Mouse (Mus musculus) olfactory bulb, adult 2 months (tissue): ENCODE measurements around the gene Chd1l. TPM values are rescaled to one million over a fixed set of nuclear protein-coding genes. Genes with fewer than 3 reads are reported as not detected.

Experiments
- H3K27ac ChIP-seq: fragments of 200-500 bp; 2 replicates; pipeline ENCODE4 v1.5.1; 2012; ENCODE audit warnings: low read depth, low read length; ENCODE audit not compliant: insufficient read depth
- H3K4me1 ChIP-seq: fragments of 200-500 bp; 2 replicates; pipeline ENCODE4 v1.6.1; 2012; ENCODE audit warnings: low read length; ENCODE audit not compliant: control insufficient read depth, insufficient read depth
- H3K4me3 ChIP-seq: fragments of 200-500 bp; 2 replicates; pipeline ENCODE4 v1.5.1; 2012; ENCODE audit warnings: mild to moderate bottlenecking, low read depth, low read length, moderate library complexity; ENCODE audit not compliant: insufficient read depth
- CTCF ChIP-seq: fragments of 200-500 bp; IDR thresholded peaks from 2 replicates; pipeline ENCODE4 v1.5.1; 2012; ENCODE audit warnings: low read depth, mild to moderate bottlenecking, low read length, moderate library complexity; ENCODE audit not compliant: insufficient read depth
- POLR2A ChIP-seq: fragments of 200-500 bp; IDR thresholded peaks from 2 replicates; pipeline ENCODE4 v1.6.1; 2012; ENCODE audit warnings: mild to moderate bottlenecking, low read depth, low read length, moderate library complexity; ENCODE audit not compliant: insufficient read depth
- WGBS: fragments of 180-500 bp; shearing (Covaris S2); methylation state at CpG from one replicate; pipeline ENCODE4 v1.1.7; 2018; 5-methylcytosine and 5-hydroxymethylcytosine counted together
- polyA plus RNA-seq: library from polyadenylated mRNA; stranded (reverse); fragments of >200 nt; gene quantifications from 2 replicates; pipeline ENCODE4 v1.2.4, GENCODE M21; 2012; ENCODE audit warnings: low replicate concordance; ENCODE audit not compliant: missing spikeins, insufficient read depth, insufficient read length

Chd1l gene
- polyA plus RNA-seq, 1 experiment = not detected

DNA sequence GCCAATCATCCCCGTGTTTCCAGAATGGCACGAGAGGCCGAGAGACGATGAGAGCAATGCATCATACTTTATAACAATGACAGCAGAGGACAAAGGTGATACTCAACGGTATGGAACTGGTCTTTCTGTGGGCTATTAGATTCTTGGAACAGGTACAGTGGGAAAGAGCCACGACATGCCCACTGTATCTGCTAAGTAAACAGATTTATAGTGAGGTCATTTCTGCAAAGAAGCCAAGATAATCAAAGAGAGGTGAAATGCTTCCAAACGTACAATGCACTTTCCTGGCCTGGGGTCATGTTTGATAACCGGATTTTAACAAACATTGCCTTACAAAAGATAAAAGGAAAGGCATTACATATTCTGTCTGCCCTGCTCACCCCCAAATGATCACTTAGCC, 13.2 kb downstream of the Chd1l start:
- Histone ChIP-seq H3K27ac (no peak overlapping the region), H3K4me1 (no peaks in the 10 kb centered on the region), H3K4me3 (no peak overlapping the region)
- WGBS = 90% methylated on average over 8 of the region's 8 CpGs
- TF ChIP-seq CTCF = no peak
- no peak for TF ChIP-seq POLR2A

DNA sequence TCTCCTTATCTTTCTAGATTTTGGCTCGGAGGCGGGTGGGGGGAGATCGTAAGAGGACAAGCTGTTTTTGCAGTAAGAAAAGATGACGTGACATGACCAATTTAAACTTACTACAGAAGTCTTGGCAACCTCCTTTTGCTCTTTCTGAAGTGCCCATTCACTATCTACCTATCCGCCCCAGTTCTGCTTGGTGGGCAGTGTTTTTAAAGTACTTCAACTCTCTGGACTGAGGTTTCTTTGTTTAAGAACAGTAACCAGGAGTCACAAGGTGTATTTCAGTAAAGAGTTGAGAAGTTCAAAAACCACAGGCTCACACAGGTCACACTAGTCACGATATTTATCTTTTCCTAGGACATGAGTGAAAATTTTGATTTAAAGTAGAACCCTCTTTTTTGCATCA, 14.9 kb downstream of the Chd1l start:
- TF ChIP-seq CTCF (no peak), POLR2A (no peak)
- H3K4me3 ChIP-seq = no peak overlapping the region
- WGBS = 93% methylated on average over 6 of the region's 6 CpGs
- H3K27ac ChIP-seq = no peak overlapping the region
- H3K4me1 ChIP-seq = no peaks in the 10 kb centered on the region

DNA sequence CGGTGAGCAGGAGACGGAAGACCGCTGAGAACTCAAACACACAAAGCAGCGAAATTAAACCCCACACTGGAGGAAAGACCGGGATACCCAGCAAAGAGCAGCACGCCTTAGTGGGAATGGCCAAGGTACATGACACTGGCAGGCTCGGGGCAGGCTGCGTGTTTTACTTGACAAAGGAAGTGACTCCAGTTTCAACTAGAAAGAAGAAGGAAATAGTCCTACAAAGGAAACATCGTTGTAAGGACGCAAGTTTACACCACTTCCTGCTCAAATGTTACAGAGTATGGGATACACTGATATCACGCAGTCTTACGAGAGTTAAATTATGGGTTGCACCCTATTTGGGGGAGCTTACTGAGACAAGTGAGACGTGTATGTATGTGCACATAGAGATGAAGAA, 15.9 kb downstream of the Chd1l start:
- no peaks in the 10 kb centered on the region for H3K4me1 ChIP-seq
- no peak overlapping the region for H3K27ac ChIP-seq
- 91% methylated on average over 13 of the region's 13 CpGs for WGBS
- no peak overlapping the region for H3K4me3 ChIP-seq
- TF ChIP-seq POLR2A = no peak
- no peak for TF ChIP-seq CTCF

DNA sequence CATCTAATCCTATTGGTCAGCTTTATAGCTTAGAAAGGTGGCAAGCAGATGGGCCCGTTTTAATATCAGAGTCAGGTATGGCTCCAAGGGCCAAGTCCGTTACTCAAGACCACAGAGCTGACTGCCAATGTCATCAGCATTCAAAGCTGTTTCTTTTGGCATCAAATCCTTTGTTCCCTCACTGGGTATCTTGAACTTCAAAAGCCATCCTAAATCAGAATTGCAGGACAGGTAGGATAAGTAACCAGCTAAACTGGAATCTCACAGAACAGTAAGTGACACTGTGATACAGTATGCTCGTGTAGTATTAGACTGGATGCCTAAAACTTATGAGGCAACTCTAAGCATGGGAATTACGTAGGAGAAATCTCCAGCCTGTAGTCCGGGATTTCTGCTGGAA, 16.9 kb downstream of the Chd1l start:
- WGBS = 93% methylated on average over 5 of the region's 5 CpGs
- H3K4me3 ChIP-seq = no peak overlapping the region
- TF ChIP-seq POLR2A (no peak), CTCF (no peak)

DNA sequence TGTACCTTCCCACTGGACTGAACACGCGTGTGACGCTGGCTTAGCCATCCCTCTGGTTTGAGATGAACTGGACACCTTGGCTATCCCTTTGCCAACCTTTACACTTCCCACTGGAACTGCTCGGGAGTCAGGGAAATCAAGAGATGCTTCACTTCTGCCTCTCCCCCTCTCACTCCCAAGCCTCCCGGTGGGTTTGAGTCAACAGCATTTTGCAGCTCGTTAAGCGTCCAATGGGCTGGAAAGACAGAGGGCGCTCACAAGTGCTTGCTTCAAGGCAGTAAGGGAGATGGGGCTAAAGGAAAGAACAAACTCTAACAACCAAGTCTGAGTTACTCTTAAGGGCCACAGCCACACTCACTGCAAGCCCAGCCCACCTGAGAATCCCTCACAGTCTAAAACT, 19.3 kb downstream of the Chd1l start:
- TF ChIP-seq CTCF (no peak), POLR2A (no peak)
- Histone ChIP-seq H3K4me1 (no peaks in the 10 kb centered on the region), H3K27ac (no peak overlapping the region), H3K4me3 (no peak overlapping the region)
- 64% methylated on average over 8 of the region's 8 CpGs for WGBS

More for the DNA sequence above, 16.9 kb downstream of the Chd1l start:
- Histone ChIP-seq H3K27ac (no peak overlapping the region), H3K4me1 (no peaks in the 10 kb centered on the region)

DNA sequence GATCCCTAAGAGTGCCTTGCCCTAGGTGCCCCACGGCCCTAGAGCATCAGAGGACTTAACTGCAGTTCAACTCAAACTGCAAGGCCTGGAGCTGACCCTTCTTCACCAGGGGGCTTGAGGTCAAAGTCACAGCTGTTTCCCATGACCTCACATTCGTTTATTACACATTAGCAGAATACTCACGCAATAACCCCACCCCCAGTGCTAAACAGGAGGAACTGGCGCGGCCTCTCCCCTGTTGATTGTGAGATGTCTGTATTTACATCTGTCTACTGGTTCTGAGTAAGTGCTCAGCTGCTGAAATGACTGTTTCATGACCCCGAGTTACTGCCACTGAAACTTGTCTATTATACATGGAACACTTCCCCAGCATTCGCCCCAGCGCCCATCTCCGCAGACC, 22.3 kb downstream of the Chd1l start:
- Histone ChIP-seq H3K4me1 (no peaks in the 10 kb centered on the region), H3K4me3 (no peak overlapping the region), H3K27ac (no peak overlapping the region)
- WGBS = 91% methylated on average over 9 of the region's 9 CpGs
- TF ChIP-seq CTCF (no peak), POLR2A (no peak)

DNA sequence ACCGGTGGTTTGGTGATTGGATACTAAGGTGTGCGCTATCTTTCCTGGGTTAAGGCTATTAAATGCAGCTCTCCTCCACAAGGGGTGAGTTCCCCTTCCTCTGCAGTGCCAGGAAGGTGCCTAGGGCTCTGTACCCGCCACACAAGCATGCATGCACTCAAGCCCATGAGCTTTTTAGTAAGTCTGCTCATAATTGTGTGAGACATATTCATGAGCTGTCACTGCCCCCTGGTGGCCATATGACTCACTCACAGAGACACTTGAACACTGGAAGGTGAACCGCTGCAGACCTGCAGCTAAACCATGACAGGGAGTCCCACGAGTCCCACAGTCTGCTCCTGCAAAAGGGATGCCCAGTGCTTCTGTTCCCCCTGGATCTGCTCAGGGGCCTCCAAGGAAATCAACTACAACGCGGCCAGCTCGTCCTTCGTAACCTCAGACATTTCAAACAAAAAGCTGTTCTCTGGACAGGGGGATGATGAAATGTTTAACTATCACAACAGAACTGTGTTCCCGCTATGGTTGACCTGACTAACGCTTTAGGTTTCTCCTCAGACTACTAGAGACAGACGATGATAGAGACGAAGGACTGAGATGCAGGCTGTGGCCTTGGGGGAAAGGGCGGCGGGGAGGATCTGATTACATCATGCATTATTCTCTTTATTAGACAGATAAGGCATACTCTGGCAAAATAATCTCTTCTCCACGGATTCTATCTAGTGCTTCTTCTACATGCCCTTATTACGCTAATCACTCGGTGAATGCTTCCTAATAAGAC, 24.4 kb downstream of the Chd1l start:
- TF ChIP-seq CTCF (no peak), POLR2A (no peak)
- no peaks in the 10 kb centered on the region for H3K4me1 ChIP-seq
- H3K27ac ChIP-seq = no peak overlapping the region
- no peak overlapping the region for H3K4me3 ChIP-seq
- 67% methylated on average over 18 of the region's 18 CpGs for WGBS

DNA sequence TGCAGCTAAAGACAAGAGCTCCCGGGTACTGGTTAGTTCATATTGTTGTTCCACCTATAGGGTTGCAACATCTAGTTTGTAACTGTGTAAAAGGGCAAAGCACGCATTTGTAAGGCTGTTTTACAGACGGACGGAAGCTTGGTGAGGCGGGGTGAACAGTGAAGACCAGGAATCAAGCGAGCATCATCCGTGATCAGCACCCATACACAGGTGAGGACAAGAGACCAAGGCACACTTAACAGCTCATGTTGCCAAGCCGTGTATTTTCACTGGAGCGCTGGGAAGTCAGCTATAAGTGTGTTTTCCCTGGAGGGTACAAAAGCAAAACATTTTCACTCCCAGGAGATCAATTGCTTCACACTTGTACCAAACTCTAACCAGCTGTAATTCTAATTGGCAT, 36.2 kb downstream of the Chd1l start:
- Histone ChIP-seq H3K4me1 (no peaks in the 10 kb centered on the region), H3K27ac (no peak overlapping the region), H3K4me3 (no peak overlapping the region)
- TF ChIP-seq POLR2A (no peak), CTCF (no peak)
- 88% methylated on average over 9 of the region's 9 CpGs for WGBS

DNA sequence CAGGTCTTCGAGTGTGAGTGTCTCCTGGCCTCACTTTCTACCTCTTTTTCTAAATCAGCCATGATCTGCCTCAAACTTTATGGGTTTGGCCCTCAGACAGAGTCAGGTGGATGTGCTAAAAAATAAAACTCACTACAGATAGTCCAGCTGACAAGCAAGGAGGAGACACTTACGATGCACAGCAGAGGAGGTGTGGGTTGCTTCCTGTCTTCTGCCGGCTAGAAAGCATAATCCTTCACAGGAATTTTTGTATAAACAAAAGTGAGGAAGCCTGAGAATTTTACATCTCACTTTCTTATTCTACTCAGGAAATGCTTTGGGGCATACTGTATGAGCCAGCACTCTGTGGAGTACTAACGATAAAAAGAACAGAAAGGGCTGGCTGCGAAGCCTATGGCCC, 45.4 kb downstream of the Chd1l start:
- TF ChIP-seq CTCF (no peak), POLR2A (no peak)
- Histone ChIP-seq H3K4me3 (no peak overlapping the region), H3K27ac (no peak overlapping the region), H3K4me1 (no peaks in the 10 kb centered on the region)
- 82% methylated on average over 5 of the region's 5 CpGs for WGBS
